Mouse (Mus musculus): ENCODE data around the gene Styk1. TPM values are rescaled to one million over a fixed set of nuclear protein-coding genes. Genes with fewer than 3 reads are reported as not detected.

The Styk1 gene
- not detected in 2 replicates for polyA plus RNA-seq (2012; ENCODE audit: insufficient read depth, low replicate concordance)

DNA sequence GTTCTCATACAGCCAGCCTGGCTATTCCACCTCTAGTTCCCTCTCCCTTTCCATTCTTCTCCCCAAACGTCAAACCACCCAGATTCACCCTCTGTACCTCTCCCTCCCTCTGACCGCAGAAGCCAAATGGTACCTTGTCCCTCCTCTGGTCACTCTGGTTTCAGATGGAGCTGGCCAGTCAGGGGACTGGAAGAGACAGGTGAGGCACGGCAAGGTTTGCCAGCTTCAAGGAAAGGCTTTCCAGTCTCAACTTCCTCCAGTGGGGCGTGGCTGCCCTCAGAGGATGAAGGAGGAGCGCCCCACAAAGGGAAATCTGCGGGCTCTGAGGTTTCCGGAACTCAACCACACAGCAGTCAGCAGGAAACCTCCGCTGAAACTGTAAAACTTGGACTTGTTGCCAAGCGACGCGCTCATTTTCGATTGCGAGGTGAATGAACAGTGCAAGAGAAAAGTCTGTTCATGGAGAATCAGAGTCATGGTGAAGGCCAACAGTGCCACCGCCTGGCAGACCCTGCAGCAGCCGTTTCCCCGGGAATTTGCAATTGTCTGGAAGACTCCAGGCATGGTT is at the start of gene Styk1:
Styk1 (minus strand) TSS at position 246 of the 568 bp plus-strand sequence.
- Histone ChIP-seq H3K9me3 (peaks cover 3% of the 10 kb centered on the region), H3K36me3 (replicated peaks; ENCODE audit: low read length) (no peaks in the 10 kb centered on the region), H3K27me3 (replicated peaks) (peaks cover 67% of the 10 kb centered on the region), H3K4me3 (replicated peaks) (peak within 1 kb of the TSS; percentile 87), H3K4me1 (peaks cover 20% of the 10 kb centered on the region)
- TF ChIP-seq GATA1 (IDR thresholded peaks at IDR 0.05; ENCODE audit: borderline replicate concordance, low read length) (no peak), FLI1 (IDR thresholded peaks at IDR 0.05; ENCODE audit: low read length) (peak; percentile 81; the same call in 1 of the 2 replicates)

DNA sequence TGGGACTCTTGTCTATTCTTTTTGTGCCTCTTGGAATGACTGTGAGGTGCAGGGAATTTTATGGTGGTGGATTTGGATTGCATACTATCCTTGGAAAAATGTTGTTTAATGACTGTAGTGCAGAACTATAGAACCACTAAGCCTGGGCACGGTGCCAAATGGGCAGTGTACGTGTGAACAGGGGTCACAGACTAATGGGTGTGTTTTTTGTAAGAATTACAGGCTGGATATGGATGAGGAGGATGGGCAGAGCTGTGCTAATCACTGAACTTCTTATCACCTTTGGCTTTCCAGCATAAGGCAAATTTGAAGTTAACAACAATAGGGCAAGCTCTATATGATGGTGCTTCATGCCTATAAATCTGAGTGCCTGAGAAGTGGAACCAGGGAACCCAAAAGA is 49.6 kb upstream of the Styk1 start:
- H3K36me3 ChIP-seq (replicated peaks; ENCODE audit: low read length), result no peaks in the 10 kb centered on the region
- H3K4me3 ChIP-seq (replicated peaks), result no peak overlapping the region
- no peaks in the 10 kb centered on the region for H3K9me3 ChIP-seq
- no peaks in the 10 kb centered on the region for H3K27me3 ChIP-seq (replicated peaks)
- TF ChIP-seq GATA1 (IDR thresholded peaks at IDR 0.05; ENCODE audit: borderline replicate concordance, low read length) (no peak), FLI1 (IDR thresholded peaks at IDR 0.05; ENCODE audit: low read length) (no peak)
- H3K4me1 ChIP-seq, result peaks cover 27% of the 10 kb centered on the region

DNA sequence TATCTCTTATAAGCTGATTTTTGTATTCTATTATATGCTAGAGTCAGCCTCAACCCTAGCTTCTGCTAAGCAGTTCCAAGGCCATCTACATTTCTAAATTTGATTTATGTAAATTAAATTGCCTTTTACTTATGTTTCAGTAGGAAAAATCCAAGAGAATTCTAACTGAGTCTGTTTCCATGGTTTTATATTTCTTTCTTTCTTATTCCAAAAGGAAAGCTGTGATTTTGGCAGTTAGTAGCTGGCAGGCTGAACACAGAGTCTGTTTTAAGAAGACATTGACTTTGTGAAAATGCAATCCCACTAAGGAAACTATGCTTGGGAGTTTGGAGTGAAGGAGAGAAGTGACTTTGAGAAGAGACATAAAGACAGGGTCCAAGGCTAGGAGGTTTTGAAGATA is 49.2 kb upstream of the Styk1 start:
- TF ChIP-seq FLI1 (IDR thresholded peaks at IDR 0.05; ENCODE audit: low read length) (no peak), GATA1 (IDR thresholded peaks at IDR 0.05; ENCODE audit: borderline replicate concordance, low read length) (no peak)
- Histone ChIP-seq H3K27me3 (replicated peaks) (no peaks in the 10 kb centered on the region), H3K9me3 (no peaks in the 10 kb centered on the region), H3K4me3 (replicated peaks) (no peak overlapping the region), H3K4me1 (peaks cover 26% of the 10 kb centered on the region), H3K36me3 (replicated peaks; ENCODE audit: low read length) (no peaks in the 10 kb centered on the region)

DNA sequence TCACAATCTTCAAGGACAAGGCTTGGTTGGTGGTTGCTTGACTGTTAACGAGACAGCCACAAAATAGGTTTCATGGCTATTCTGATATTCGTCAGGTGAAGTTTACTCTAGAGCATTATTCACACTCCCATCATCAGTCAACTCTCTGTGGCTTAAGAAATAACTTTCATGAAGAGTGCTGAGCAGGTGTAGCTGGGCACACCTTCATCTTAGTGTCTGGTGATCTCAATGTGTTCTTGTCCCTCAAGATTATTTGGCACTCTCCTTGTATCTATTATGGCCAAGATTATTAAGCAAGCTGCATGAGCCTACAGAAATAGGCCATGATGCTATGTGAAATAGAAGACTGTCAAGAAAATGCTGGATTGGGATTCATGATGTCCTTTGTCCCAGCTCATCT is 47.9 kb upstream of the Styk1 start:
- TF ChIP-seq GATA1 (IDR thresholded peaks at IDR 0.05; ENCODE audit: borderline replicate concordance, low read length) (no peak), FLI1 (IDR thresholded peaks at IDR 0.05; ENCODE audit: low read length) (no peak)
- Histone ChIP-seq H3K27me3 (replicated peaks) (peaks cover 2% of the 10 kb centered on the region), H3K4me1 (peaks cover 31% of the 10 kb centered on the region), H3K36me3 (replicated peaks; ENCODE audit: low read length) (no peaks in the 10 kb centered on the region), H3K4me3 (replicated peaks) (no peak overlapping the region), H3K9me3 (no peaks in the 10 kb centered on the region)

DNA sequence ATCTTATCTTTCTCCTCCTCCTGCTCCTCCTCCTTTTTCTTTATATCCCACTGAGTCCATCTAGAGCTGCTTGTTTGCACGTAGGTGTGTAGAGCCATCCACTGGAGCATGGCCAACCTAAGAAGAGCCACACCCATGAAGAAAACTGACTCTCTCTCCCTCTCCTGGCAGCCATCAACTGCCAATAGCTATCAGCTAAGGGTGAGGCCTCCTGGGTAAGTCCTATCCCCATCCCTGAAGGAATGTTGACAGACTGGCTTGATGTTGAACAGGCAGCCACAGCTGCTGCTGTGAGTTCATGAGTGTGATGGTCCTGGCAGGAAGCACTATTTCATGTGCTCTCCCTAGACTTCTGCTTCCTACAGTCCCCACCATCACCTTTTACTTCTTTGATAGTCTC is 43.3 kb upstream of the Styk1 start:
- no peaks in the 10 kb centered on the region for H3K9me3 ChIP-seq
- TF ChIP-seq FLI1 (IDR thresholded peaks at IDR 0.05; ENCODE audit: low read length), result no peak
- TF ChIP-seq GATA1 (IDR thresholded peaks at IDR 0.05; ENCODE audit: borderline replicate concordance, low read length), result no peak
- H3K4me3 ChIP-seq (replicated peaks), result no peak overlapping the region
- peaks cover 6% of the 10 kb centered on the region for H3K4me1 ChIP-seq
- peaks cover 2% of the 10 kb centered on the region for H3K27me3 ChIP-seq (replicated peaks)
- H3K36me3 ChIP-seq (replicated peaks; ENCODE audit: low read length), result no peaks in the 10 kb centered on the region

DNA sequence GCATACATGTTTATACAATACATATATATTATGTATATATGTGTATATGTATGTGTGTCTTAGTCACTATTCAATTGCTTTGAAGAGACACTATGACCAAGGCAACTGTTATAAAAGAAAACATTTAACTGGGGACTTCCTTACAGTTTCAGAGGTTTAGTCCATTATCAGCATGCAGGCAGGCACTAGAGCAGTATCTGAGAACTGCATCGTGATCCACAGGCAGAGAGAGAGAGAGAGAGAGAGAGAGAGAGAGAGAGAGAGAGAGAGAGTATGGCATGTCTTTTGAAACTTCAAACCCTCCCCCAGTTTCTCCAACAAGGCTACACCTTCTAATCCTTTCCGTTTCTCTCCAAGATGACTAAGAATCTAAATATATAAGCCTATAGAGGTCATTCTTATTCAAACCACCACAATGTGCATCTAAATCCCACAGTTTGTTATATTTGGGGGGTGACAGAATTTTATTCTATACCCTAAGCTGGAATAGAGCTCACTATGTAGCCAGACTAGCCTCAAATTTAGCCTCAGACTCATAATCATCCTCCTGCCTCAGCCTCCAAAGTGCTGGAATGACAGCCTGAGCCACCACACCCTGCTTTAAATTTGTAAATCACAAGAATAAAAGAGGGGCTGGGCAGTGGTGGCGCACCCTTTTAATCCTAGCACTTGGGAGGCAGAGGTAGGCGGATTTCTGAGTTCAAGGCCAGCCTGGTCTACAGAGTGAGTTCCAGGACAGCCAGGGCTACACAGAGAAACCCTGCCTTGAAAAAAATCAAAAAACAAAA is 40.7 kb upstream of the Styk1 start:
- Histone ChIP-seq H3K36me3 (replicated peaks; ENCODE audit: low read length) (no peaks in the 10 kb centered on the region), H3K4me3 (replicated peaks) (no peak overlapping the region), H3K27me3 (replicated peaks) (peaks cover 2% of the 10 kb centered on the region), H3K9me3 (no peaks in the 10 kb centered on the region), H3K4me1 (peaks cover 6% of the 10 kb centered on the region)
- TF ChIP-seq GATA1 (IDR thresholded peaks at IDR 0.05; ENCODE audit: borderline replicate concordance, low read length) (no peak), FLI1 (IDR thresholded peaks at IDR 0.05; ENCODE audit: low read length) (no peak)

DNA sequence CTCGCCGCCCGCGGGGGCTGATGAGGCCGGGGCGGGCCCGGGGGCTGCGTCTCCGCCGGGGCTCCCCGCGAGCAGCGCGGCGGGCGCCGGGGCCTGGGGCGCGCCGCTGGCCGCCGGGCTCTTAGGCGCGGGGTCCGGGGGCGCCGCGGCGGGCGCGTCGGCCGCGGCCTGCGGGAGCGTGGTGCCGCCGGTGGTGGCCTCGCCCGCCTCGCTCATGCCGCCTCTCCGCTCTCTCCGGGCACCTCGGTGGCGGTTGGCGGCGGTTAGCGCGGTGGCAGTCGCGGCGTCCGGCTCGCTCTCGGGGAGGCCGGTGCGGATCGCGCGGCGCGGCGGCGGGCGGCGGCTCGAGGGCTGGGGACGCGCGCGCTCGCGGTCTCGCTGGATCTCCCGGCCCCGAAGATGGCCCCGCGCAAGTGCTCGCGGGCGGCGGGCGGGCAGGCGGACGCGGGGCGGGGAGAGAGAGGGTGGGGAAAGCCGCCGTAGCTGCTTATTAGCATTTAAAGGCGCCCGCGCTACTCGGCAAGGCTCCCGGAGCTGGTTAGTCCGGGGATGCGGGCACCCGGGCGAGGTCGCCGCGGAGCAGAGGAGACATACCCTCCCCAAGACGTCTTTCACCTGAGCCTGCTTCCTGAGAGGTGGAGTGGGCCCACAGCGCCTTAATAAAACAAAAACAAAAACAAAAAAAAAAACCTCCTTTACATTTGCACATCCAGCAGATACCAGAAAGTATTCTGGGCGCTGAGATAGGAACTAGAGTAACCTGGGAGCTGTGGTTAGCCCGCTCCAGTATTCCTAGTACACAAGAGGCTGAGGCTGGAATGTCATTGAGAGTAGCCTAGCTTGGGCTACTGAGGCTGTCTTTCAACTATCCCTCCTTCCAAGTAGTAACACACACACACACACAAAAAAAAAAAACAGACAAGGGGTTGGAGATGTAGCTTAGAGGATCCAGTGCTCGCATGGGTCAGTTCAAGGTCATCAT is 34.9 kb upstream of the Styk1 start, which contains the start of gene Ybx3:
Ybx3 (minus strand) TSS at position 437 of the 982 bp plus-strand sequence.
- Histone ChIP-seq H3K4me1 (peaks cover 35% of the 10 kb centered on the region), H3K4me3 (replicated peaks) (peak within 1 kb of the TSS; percentile 99)

DNA sequence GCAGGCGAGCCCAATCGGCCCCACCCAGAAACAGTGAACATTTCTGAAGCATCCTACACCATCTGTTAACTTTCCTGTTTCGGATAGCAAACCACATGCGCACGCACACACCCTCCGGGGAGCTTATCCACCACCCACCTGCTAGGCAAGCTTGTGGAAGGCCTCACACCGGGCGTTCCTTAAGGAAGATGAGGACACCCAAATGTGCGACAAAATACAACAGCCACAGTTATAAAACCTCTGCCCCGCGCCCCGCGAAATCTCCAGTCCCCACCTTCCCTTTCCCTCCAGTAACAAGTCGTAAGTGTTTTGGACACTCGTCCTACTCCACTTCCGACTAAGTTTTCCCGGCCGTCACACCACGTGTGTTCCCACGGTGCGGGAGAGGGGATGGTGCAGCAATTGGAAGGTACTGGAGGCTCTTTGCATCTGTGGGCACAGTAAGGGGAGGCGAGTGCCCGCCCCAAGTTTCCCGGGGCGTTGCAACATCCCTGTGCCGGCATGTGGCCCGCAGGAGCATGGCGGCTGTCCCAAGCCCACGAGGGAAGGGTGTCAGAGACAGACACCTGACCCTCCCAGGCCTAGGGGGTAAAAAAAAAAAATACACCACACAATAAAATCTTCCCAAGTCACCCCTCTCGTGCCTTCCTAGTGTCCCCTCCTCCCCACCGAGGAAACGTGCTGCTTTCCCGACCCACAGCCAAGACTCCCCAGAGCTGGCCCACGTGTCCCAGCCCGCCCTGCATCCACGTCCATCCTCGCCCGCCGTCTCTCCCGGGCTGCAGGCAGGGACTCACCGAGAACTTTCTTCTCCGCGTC is 34.0 kb upstream of the Styk1 start:
- TF ChIP-seq FLI1 (IDR thresholded peaks at IDR 0.05; ENCODE audit: low read length) (no peak), GATA1 (IDR thresholded peaks at IDR 0.05; ENCODE audit: borderline replicate concordance, low read length) (no peak)
- Histone ChIP-seq H3K4me3 (replicated peaks) (peak overlapping the region; percentile 99), H3K27me3 (replicated peaks) (no peaks in the 10 kb centered on the region), H3K4me1 (peaks cover 44% of the 10 kb centered on the region), H3K36me3 (replicated peaks; ENCODE audit: low read length) (peaks cover 14% of the 10 kb centered on the region), H3K9me3 (no peaks in the 10 kb centered on the region)

More for the DNA sequence above, 34.9 kb upstream of the Styk1 start, which contains the start of gene Ybx3:
- Histone ChIP-seq H3K27me3 (replicated peaks) (no peaks in the 10 kb centered on the region), H3K36me3 (replicated peaks; ENCODE audit: low read length) (peaks cover 5% of the 10 kb centered on the region), H3K9me3 (no peaks in the 10 kb centered on the region)
- no peak for TF ChIP-seq GATA1 (IDR thresholded peaks at IDR 0.05; ENCODE audit: borderline replicate concordance, low read length)
- no peak for TF ChIP-seq FLI1 (IDR thresholded peaks at IDR 0.05; ENCODE audit: low read length)
